Mouse (Mus musculus) neutrophil, adult 83 days (primary cell): Measurements from ENCODE around the gene Slc24a3. TPM values are rescaled to one million over a fixed set of nuclear protein-coding genes. Genes with fewer than 3 reads are reported as not detected.

ENCODE experiments used
- total RNA-seq, 2 experiments: library from RNA; stranded (reverse); gene quantifications; one replicate each; pipeline ENCODE4 v1.2.4; 2023

The Slc24a3 gene
- under 1 TPM; 0.57 to 0.71 TPM for total RNA-seq

GRCm38 (mm10) chr2:145167664-145168360 is at the start of gene Slc24a3:
Gene Slc24a3, plus strand, starts transcription at chr2:145167754.

GRCm38 (mm10) chr2:145675142-145675755 is 507.7 kb downstream of the Slc24a3 start, which contains the start of gene Rin2:
Gene Rin2, plus strand, starts transcription at chr2:145675215.

